8 mouse cellular contexts compared by ENCODE assay signal in the genomic region with DNA sequence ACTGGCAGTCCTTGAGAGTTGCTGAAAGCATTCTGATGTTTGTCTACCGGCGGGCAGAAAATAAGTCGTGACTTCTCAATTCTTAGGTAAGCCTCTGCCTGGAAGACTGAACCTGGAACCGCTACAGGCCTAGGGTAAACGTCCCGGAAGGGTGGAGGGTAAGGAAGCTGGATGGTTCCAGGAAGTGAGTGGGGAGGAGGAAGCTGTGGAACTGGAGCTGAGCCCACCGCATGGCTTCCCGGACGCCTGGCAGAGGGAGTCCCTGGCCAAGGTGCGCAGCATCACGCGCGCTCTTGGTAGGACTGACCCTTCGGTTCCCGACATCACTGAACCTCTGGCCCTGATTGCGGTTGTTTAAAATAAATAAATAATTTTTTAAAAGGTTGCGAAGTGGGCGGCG. TPM values are rescaled to one million over a fixed set of nuclear protein-coding genes. Genes with fewer than 3 reads are reported as not detected.
DNase-seq lines count a peak whose midpoint lies in the region; ATAC-seq and TF ChIP-seq lines count a peak whose summit lies in the region.

No protein-coding gene starts in this region.

- H3K4me3 ChIP-seq in embryonic fibroblast, embryonic 13.5 days (ENCODE audit: insufficient read depth, low read length): peak overlapping the region; percentile 66
- H3K4me3 ChIP-seq in heart, embryonic 16.5 days (ENCODE audit: low read length): peak overlapping the region; percentile 74
- H3K4me3 ChIP-seq in stomach, postnatal 0 days (ENCODE audit: low read depth, low read length): peak overlapping the region; percentile 66

- TF ChIP-seq CTCF in embryonic fibroblast, embryonic 13.5 days (IDR thresholded peaks at IDR 0.05; ENCODE audit: borderline replicate concordance, insufficient read depth, low read length): no peak
- no peak for TF ChIP-seq CTCF in stomach, postnatal 0 days (IDR thresholded peaks at IDR 0.05; ENCODE audit: low read depth)

- peak overlapping the region; percentile 99 for H3K4me2 ChIP-seq in heart, embryonic 16.5 days (ENCODE audit: low read depth, low read length)
- H3K4me2 ChIP-seq in stomach, postnatal 0 days (replicated peaks; ENCODE audit: low read depth): peak overlapping the region; percentile 98

- peak overlapping the region; percentile 80 for H3K9ac ChIP-seq in heart, embryonic 16.5 days (ENCODE audit: low read length)
- peak overlapping the region; percentile 68; the same call in 1 of the 2 replicates for H3K9ac ChIP-seq in stomach, postnatal 0 days (ENCODE audit: low read length)

- no peaks in the 10 kb centered on the region for H3K9me3 ChIP-seq in heart, embryonic 16.5 days (replicated peaks; ENCODE audit: control insufficient read depth, low read length)
- no peaks in the 10 kb centered on the region for H3K9me3 ChIP-seq in stomach, postnatal 0 days (ENCODE audit: control insufficient read depth, low read length)

- no peak for TF ChIP-seq EP300 in stomach, postnatal 0 days (optimal IDR thresholded peaks at IDR 0.05)

- no peak overlapping the region; the same call in 1 of the 2 replicates for H3K27ac ChIP-seq in embryonic fibroblast, embryonic 13.5 days (ENCODE audit: insufficient read depth, low read length)
- no peak overlapping the region for H3K27ac ChIP-seq in heart, embryonic 16.5 days (ENCODE audit: low read length)
- no peak overlapping the region for H3K27ac ChIP-seq in stomach, postnatal 0 days (replicated peaks)

- DNase-seq in urinary bladder, adult 2 months (ENCODE audit: low spot score): peak; percentile 35
- DNase-seq in urinary bladder, postnatal 10 days (ENCODE audit: low spot score): no peak
- DNase-seq in kidney, postnatal 10 days: peak; percentile 62
- DNase-seq in lung, postnatal 14 days: peak; percentile 59
- peak; percentile 52 for DNase-seq in stomach, postnatal 0 days (ENCODE audit: low spot score)
- DNase-seq in thymus, adult 18-20 months: no peak

- WGBS in heart, embryonic 16.5 days: 4% methylated on average over 19 of the region's 19 CpGs
- 4% methylated on average over 19 of the region's 19 CpGs for WGBS in stomach, postnatal 0 days

- H3K27me3 ChIP-seq in heart, embryonic 16.5 days (ENCODE audit: control insufficient read depth, insufficient read depth, low read length): no peaks in the 10 kb centered on the region
- H3K27me3 ChIP-seq in stomach, postnatal 0 days (ENCODE audit: control insufficient read depth, insufficient read depth, low read length): no peaks in the 10 kb centered on the region

- ATAC-seq in heart, embryonic 16.5 days (replicated peaks; ENCODE audit: extremely low read depth, insufficient read depth, low FRiP score): no peak; the same call in 1 of the 2 replicates
- 0 out of 2 replicates have a peak, but pooled peaks have one; percentile 21 for ATAC-seq in stomach, postnatal 0 days (ENCODE audit: low FRiP score, low TSS enrichment)

- no peaks in the 10 kb centered on the region for H3K36me3 ChIP-seq in heart, embryonic 16.5 days (ENCODE audit: control insufficient read depth, insufficient read depth)
- no peaks in the 10 kb centered on the region for H3K36me3 ChIP-seq in stomach, postnatal 0 days (ENCODE audit: control insufficient read depth, insufficient read depth, low read length)

- 0 out of 2 replicates have a peak, but pooled peaks have one; percentile 16 for TF ChIP-seq POLR2A in embryonic fibroblast, embryonic 13.5 days (IDR thresholded peaks at IDR 0.05; ENCODE audit: low read depth, low read length)

- H3K4me1 ChIP-seq in embryonic fibroblast, embryonic 13.5 days (ENCODE audit: control insufficient read depth, insufficient read depth, low read length): no peaks in the 10 kb centered on the region; the same call in 1 of the 2 replicates
- no peaks in the 10 kb centered on the region for H3K4me1 ChIP-seq in heart, embryonic 16.5 days (ENCODE audit: control insufficient read depth, insufficient read depth, low read length)
- no peaks in the 10 kb centered on the region for H3K4me1 ChIP-seq in stomach, postnatal 0 days (replicated peaks; ENCODE audit: control insufficient read depth, insufficient read depth)

RNA-seq across cellular contexts. Expression of a gene that starts 0.7 kb away (rescaled TPM):
- polyA plus RNA-seq in urinary bladder, adult 2 months (2012; rRNA removed): 20.2 and 24.3 TPM in 2 replicates
- polyA plus RNA-seq in embryonic fibroblast, embryonic 13.5 days (2011; ENCODE audit: insufficient read length, low read depth, missing spikeins): 21.4 and 22.1 TPM in 2 replicates
- polyA plus RNA-seq in heart, embryonic 16.5 days (2015; fragmentation: Nextera tagmentation; extraction: Ambion mirVana): 6.3 and 6.6 TPM in 2 replicates
- 13.2 and 13.4 TPM in 2 replicates for polyA plus RNA-seq in stomach, postnatal 0 days (2015; fragmentation: Nextera tagmentation; extraction: Ambion mirVana)

Comparison
In these comparisons a context has a peak if more than half of its experiments do, and no peak if none do; other contexts are left out.
1. DNase-seq: peak in urinary bladder, adult 2 months (single experiment), kidney, postnatal 10 days (single experiment), lung, postnatal 14 days (single experiment) and stomach, postnatal 0 days (single experiment); none in urinary bladder, postnatal 10 days (single experiment) and thymus, adult 18-20 months (0 of 2).
2. Peak in every context shown above with its lines, with median percentiles within 50 percentile points of each other: H3K4me3 ChIP-seq.